Mouse (Mus musculus) inflammation-experienced regulatory T-cells, adult 16 weeks (primary cell): ENCODE measurements around the gene Hmox1. TPM values are rescaled to one million over a fixed set of nuclear protein-coding genes. Genes with fewer than 3 reads are reported as not detected.

ENCODE experiments used
- polyA plus RNA-seq: library from polyadenylated mRNA; unstranded; fragments of 100-300 nt; shearing (Covaris generic); gene quantifications from one replicate; pipeline ENCODE4 v1.2.1, GENCODE M21; 2017

Gene Hmox1
- polyA plus RNA-seq = 39.7 TPM

DNA sequence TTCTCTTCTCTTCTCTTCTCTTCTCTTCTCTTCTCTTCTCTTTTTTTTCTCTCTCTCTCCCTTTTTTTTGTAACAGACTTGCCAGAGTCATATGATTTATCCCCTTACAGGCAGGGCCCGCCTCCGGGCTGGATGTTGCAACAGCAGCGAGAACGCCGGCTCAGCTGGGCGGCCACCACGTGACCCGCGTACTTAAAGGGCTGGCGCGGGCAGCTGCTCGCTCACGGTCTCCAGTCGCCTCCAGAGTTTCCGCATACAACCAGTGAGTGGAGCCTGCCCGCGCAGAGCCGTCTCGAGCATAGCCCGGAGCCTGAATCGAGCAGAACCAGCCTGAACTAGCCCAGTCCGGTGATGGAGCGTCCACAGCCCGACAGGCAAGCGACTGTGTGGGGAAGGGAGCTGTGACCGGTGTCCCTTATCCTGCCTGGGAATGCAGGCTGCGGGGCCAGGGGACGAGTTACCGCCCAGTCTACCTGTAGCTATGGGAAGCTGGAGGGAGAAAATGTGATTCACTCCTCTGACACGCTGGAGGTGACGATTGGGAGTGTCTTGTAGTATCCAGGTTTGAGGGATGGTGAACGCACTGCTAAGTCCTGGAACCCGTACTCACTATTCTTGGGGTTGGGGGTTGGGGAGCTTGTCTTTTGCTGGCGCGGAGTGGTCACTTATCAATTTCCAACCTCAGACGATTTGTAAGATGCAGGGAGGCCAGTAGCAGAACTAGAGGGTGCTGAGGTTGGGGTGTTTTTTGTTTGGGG is at the start of gene Hmox1:
TSS of gene Hmox1 (plus strand) at position 223 of the 758 bp plus-strand sequence.

GRCm38 (mm10) chr8:75109236-75109967 is 16.0 kb downstream of the Hmox1 start, which contains the start of gene Mcm5:
Mcm5 (plus strand) TSS chr8:75109569.

Other genes starting within 250 kb of the Hmox1 start
- not detected for gene Isx, start 220.4 kb upstream of the Hmox1 start, polyA plus RNA-seq
- gene Hmgxb4, start 100.3 kb upstream of the Hmox1 start, polyA plus RNA-seq = 28.7 TPM
- gene Tom1, start 59.9 kb upstream of the Hmox1 start, polyA plus RNA-seq = 23.7 TPM
- 68.6 TPM for gene Mcm5, start 15.9 kb downstream of the Hmox1 start, polyA plus RNA-seq
- gene Rasd2, start 120.3 kb downstream of the Hmox1 start, polyA plus RNA-seq = not detected